Mouse (Mus musculus): ENCODE results near the gene Kif26b. TPM values are rescaled to one million over a fixed set of nuclear protein-coding genes. Genes with fewer than 3 reads are reported as not detected.

Gene Kif26b
- polyA plus RNA-seq (2015; fragmentation: Nextera tagmentation; extraction: Ambion mirVana): 5.1 and 6.5 TPM in 2 replicates

GRCm38 (mm10) chr1:178528431-178529351 is at the start of gene Kif26b:
Gene Kif26b (plus strand): TSS chr1:178529125.
- H3K4me2 ChIP-seq (ENCODE audit: low read depth, low read length): peak within 1 kb of the TSS; percentile 96
- no peaks in the 10 kb centered on the region for H3K9me3 ChIP-seq (replicated peaks; ENCODE audit: control insufficient read depth, low read length)
- no peaks in the 10 kb centered on the region for H3K36me3 ChIP-seq (ENCODE audit: control insufficient read depth, insufficient read depth)
- peak within 1 kb of the TSS; percentile 66 for H3K4me3 ChIP-seq (ENCODE audit: low read length)
- peak within 1 kb of the TSS; percentile 78 for H3K9ac ChIP-seq (ENCODE audit: low read length)
- peaks cover 13% of the 10 kb centered on the region for H3K4me1 ChIP-seq (ENCODE audit: control insufficient read depth, insufficient read depth, low read length)
- H3K27ac ChIP-seq (ENCODE audit: low read length): peak within 1 kb of the TSS; percentile 88
- ATAC-seq (replicated peaks; ENCODE audit: extremely low read depth, insufficient read depth, low FRiP score): peak; percentile 69
- H3K27me3 ChIP-seq (ENCODE audit: control insufficient read depth, insufficient read depth, low read length): no peaks in the 10 kb centered on the region
- WGBS: under 1% methylated on average over 91 of the region's 92 CpGs

GRCm38 (mm10) chr1:178483854-178484253 is 45.1 kb upstream of the Kif26b start:
- no peak overlapping the region for H3K27ac ChIP-seq (ENCODE audit: low read length)
- H3K9ac ChIP-seq (ENCODE audit: low read length): no peak overlapping the region
- H3K36me3 ChIP-seq (ENCODE audit: control insufficient read depth, insufficient read depth): no peaks in the 10 kb centered on the region
- H3K4me1 ChIP-seq (ENCODE audit: control insufficient read depth, insufficient read depth, low read length): peaks cover 22% of the 10 kb centered on the region
- no peaks in the 10 kb centered on the region for H3K9me3 ChIP-seq (replicated peaks; ENCODE audit: control insufficient read depth, low read length)
- ATAC-seq (replicated peaks; ENCODE audit: extremely low read depth, insufficient read depth, low FRiP score): no peak
- H3K27me3 ChIP-seq (ENCODE audit: control insufficient read depth, insufficient read depth, low read length): no peaks in the 10 kb centered on the region
- no peak overlapping the region for H3K4me3 ChIP-seq (ENCODE audit: low read length)
- H3K4me2 ChIP-seq (ENCODE audit: low read depth, low read length): no peak overlapping the region

GRCm38 (mm10) chr1:178485138-178485867 is 43.6 kb upstream of the Kif26b start:
- H3K4me3 ChIP-seq (ENCODE audit: low read length): no peak overlapping the region
- peak overlapping the region; percentile 82 for H3K27ac ChIP-seq (ENCODE audit: low read length)
- peaks cover 29% of the 10 kb centered on the region for H3K4me1 ChIP-seq (ENCODE audit: control insufficient read depth, insufficient read depth, low read length)
- no peaks in the 10 kb centered on the region for H3K36me3 ChIP-seq (ENCODE audit: control insufficient read depth, insufficient read depth)
- 86% methylated on average over 5 of the region's 5 CpGs for WGBS
- H3K27me3 ChIP-seq (ENCODE audit: control insufficient read depth, insufficient read depth, low read length): no peaks in the 10 kb centered on the region
- no peak overlapping the region for H3K4me2 ChIP-seq (ENCODE audit: low read depth, low read length)
- no peak overlapping the region for H3K9ac ChIP-seq (ENCODE audit: low read length)
- no peaks in the 10 kb centered on the region for H3K9me3 ChIP-seq (replicated peaks; ENCODE audit: control insufficient read depth, low read length)
- ATAC-seq (replicated peaks; ENCODE audit: extremely low read depth, insufficient read depth, low FRiP score): no peak

- peaks cover 32% of the 10 kb centered on the region for H3K4me1 ChIP-seq (ENCODE audit: control insufficient read depth, insufficient read depth, low read length)
- H3K4me2 ChIP-seq (ENCODE audit: low read depth, low read length): no peak overlapping the region
- ATAC-seq (replicated peaks; ENCODE audit: extremely low read depth, insufficient read depth, low FRiP score): no peak
- no peaks in the 10 kb centered on the region for H3K36me3 ChIP-seq (ENCODE audit: control insufficient read depth, insufficient read depth)
- no peak overlapping the region for H3K9ac ChIP-seq (ENCODE audit: low read length)
- peak overlapping the region; percentile 82 for H3K27ac ChIP-seq (ENCODE audit: low read length)
- no peaks in the 10 kb centered on the region for H3K27me3 ChIP-seq (ENCODE audit: control insufficient read depth, insufficient read depth, low read length)
- H3K4me3 ChIP-seq (ENCODE audit: low read length): no peak overlapping the region
- WGBS: 59% methylated on average over 5 of the region's 5 CpGs
- no peaks in the 10 kb centered on the region for H3K9me3 ChIP-seq (replicated peaks; ENCODE audit: control insufficient read depth, low read length)
Measured at GRCm38 (mm10) chr1:178485868-178486220, 43.1 kb upstream of the Kif26b start.

- WGBS: 34% methylated on average over 5 of the region's 5 CpGs
- Histone ChIP-seq H3K27ac (ENCODE audit: low read length) (peak overlapping the region; percentile 82), H3K4me2 (ENCODE audit: low read depth, low read length) (peak overlapping the region; percentile 53), H3K27me3 (ENCODE audit: control insufficient read depth, insufficient read depth, low read length) (no peaks in the 10 kb centered on the region), H3K4me3 (ENCODE audit: low read length) (peak overlapping the region; percentile 37), H3K9me3 (replicated peaks; ENCODE audit: control insufficient read depth, low read length) (no peaks in the 10 kb centered on the region), H3K4me1 (ENCODE audit: control insufficient read depth, insufficient read depth, low read length) (peaks cover 34% of the 10 kb centered on the region), H3K9ac (ENCODE audit: low read length) (peak overlapping the region; percentile 28; the same call in 1 of the 2 replicates), H3K36me3 (ENCODE audit: control insufficient read depth, insufficient read depth) (no peaks in the 10 kb centered on the region)
- ATAC-seq (replicated peaks; ENCODE audit: extremely low read depth, insufficient read depth, low FRiP score): peak; percentile 78
Measured at GRCm38 (mm10) chr1:178486828-178487227, 42.1 kb upstream of the Kif26b start.

- ATAC-seq (replicated peaks; ENCODE audit: extremely low read depth, insufficient read depth, low FRiP score): no peak
- Histone ChIP-seq H3K27me3 (ENCODE audit: control insufficient read depth, insufficient read depth, low read length) (no peaks in the 10 kb centered on the region), H3K9ac (ENCODE audit: low read length) (no peak overlapping the region), H3K4me2 (ENCODE audit: low read depth, low read length) (no peak overlapping the region), H3K27ac (ENCODE audit: low read length) (0 out of 2 replicates have a peak overlapping the region, but pooled peaks have one; percentile 27), H3K4me1 (ENCODE audit: control insufficient read depth, insufficient read depth, low read length) (peaks cover 34% of the 10 kb centered on the region), H3K36me3 (ENCODE audit: control insufficient read depth, insufficient read depth) (no peaks in the 10 kb centered on the region), H3K4me3 (ENCODE audit: low read length) (no peak overlapping the region), H3K9me3 (replicated peaks; ENCODE audit: control insufficient read depth, low read length) (no peaks in the 10 kb centered on the region)
- WGBS: 44% methylated on average over 3 of the region's 3 CpGs
Measured at GRCm38 (mm10) chr1:178489127-178489526, 39.8 kb upstream of the Kif26b start.

- WGBS: 84% methylated on average over 5 of the region's 5 CpGs
- Histone ChIP-seq H3K27ac (ENCODE audit: low read length) (no peak overlapping the region), H3K4me2 (ENCODE audit: low read depth, low read length) (no peak overlapping the region), H3K9ac (ENCODE audit: low read length) (no peak overlapping the region), H3K27me3 (ENCODE audit: control insufficient read depth, insufficient read depth, low read length) (no peaks in the 10 kb centered on the region), H3K4me1 (ENCODE audit: control insufficient read depth, insufficient read depth, low read length) (peaks cover 29% of the 10 kb centered on the region), H3K4me3 (ENCODE audit: low read length) (no peak overlapping the region), H3K9me3 (replicated peaks; ENCODE audit: control insufficient read depth, low read length) (no peaks in the 10 kb centered on the region), H3K36me3 (ENCODE audit: control insufficient read depth, insufficient read depth) (no peaks in the 10 kb centered on the region)
- no peak for ATAC-seq (replicated peaks; ENCODE audit: extremely low read depth, insufficient read depth, low FRiP score)
Measured at GRCm38 (mm10) chr1:178491733-178492132, 37.2 kb upstream of the Kif26b start.

- Histone ChIP-seq H3K27me3 (ENCODE audit: control insufficient read depth, insufficient read depth, low read length) (no peaks in the 10 kb centered on the region), H3K4me2 (ENCODE audit: low read depth, low read length) (no peak overlapping the region), H3K4me1 (ENCODE audit: control insufficient read depth, insufficient read depth, low read length) (peaks cover 27% of the 10 kb centered on the region), H3K36me3 (ENCODE audit: control insufficient read depth, insufficient read depth) (no peaks in the 10 kb centered on the region), H3K27ac (ENCODE audit: low read length) (no peak overlapping the region), H3K9ac (ENCODE audit: low read length) (no peak overlapping the region), H3K9me3 (replicated peaks; ENCODE audit: control insufficient read depth, low read length) (no peaks in the 10 kb centered on the region), H3K4me3 (ENCODE audit: low read length) (no peak overlapping the region)
- WGBS: 65% methylated on average over 2 of the region's 2 CpGs
- no peak for ATAC-seq (replicated peaks; ENCODE audit: extremely low read depth, insufficient read depth, low FRiP score)
Measured at GRCm38 (mm10) chr1:178492493-178492892, 36.4 kb upstream of the Kif26b start.

GRCm38 (mm10) chr1:178496186-178496585 is 32.7 kb upstream of the Kif26b start:
- no peak for ATAC-seq (replicated peaks; ENCODE audit: extremely low read depth, insufficient read depth, low FRiP score)
- Histone ChIP-seq H3K36me3 (ENCODE audit: control insufficient read depth, insufficient read depth) (no peaks in the 10 kb centered on the region), H3K4me2 (ENCODE audit: low read depth, low read length) (no peak overlapping the region), H3K4me1 (ENCODE audit: control insufficient read depth, insufficient read depth, low read length) (peaks cover 5% of the 10 kb centered on the region), H3K9ac (ENCODE audit: low read length) (no peak overlapping the region), H3K27ac (ENCODE audit: low read length) (no peak overlapping the region), H3K27me3 (ENCODE audit: control insufficient read depth, insufficient read depth, low read length) (no peaks in the 10 kb centered on the region), H3K9me3 (replicated peaks; ENCODE audit: control insufficient read depth, low read length) (no peaks in the 10 kb centered on the region), H3K4me3 (ENCODE audit: low read length) (no peak overlapping the region)
- 82% methylated on average over 2 of the region's 2 CpGs for WGBS

All from heart, embryonic 16.5 days (tissue).